Comparison of ENCODE assay signal across 9 mouse cellular contexts in genomic region chr6:70768769-70769168, GRCm38 (mm10). TPM values are rescaled to one million over a fixed set of nuclear protein-coding genes. Genes with fewer than 3 reads are reported as not detected.
DNase-seq lines count a peak whose midpoint lies in the region; ATAC-seq lines count a peak whose summit lies in the region.
"Had no signal": no experiment of that assay in that cellular context is flagged by ENCODE, and none has a peak within 500 bp of the region (broad histone marks: within the 10 kb centered on the region; RNA-seq: fewer than 3 reads in every experiment).

No protein-coding gene starts in this region.

- no peak overlapping the region for H3K4me2 ChIP-seq in liver, embryonic 13.5 days
- H3K4me2 ChIP-seq in neural tube, embryonic 11.5 days (ENCODE audit: low read depth) = no peak overlapping the region
- H3K4me2 ChIP-seq in stomach, embryonic 15.5 days = no peak overlapping the region
- H3K4me2 ChIP-seq: embryonic facial prominence, embryonic 13.5 days had no signal

- H3K9ac ChIP-seq in liver, embryonic 13.5 days = no peak overlapping the region
- no peak overlapping the region for H3K9ac ChIP-seq in neural tube, embryonic 11.5 days (ENCODE audit: low read length)
- no peak overlapping the region for H3K9ac ChIP-seq in stomach, embryonic 15.5 days
- H3K9ac ChIP-seq: embryonic facial prominence, embryonic 13.5 days had no signal

- H3K4me1 ChIP-seq in liver, embryonic 13.5 days (replicated peaks) = 0 out of 2 replicates have a peak, but pooled peaks cover under 1% of the 10 kb centered on the region
- no peaks in the 10 kb centered on the region for H3K4me1 ChIP-seq in neural tube, embryonic 11.5 days (ENCODE audit: control insufficient read depth, insufficient read depth, low read length)
- no peaks in the 10 kb centered on the region for H3K4me1 ChIP-seq in stomach, embryonic 15.5 days
- H3K4me1 ChIP-seq: embryonic facial prominence, embryonic 13.5 days had no signal

- no peaks in the 10 kb centered on the region for H3K9me3 ChIP-seq in liver, embryonic 13.5 days (replicated peaks)
- no peaks in the 10 kb centered on the region for H3K9me3 ChIP-seq in neural tube, embryonic 11.5 days (ENCODE audit: control insufficient read depth, low read length)
- H3K9me3 ChIP-seq in stomach, embryonic 15.5 days = no peaks in the 10 kb centered on the region
- H3K9me3 ChIP-seq: embryonic facial prominence, embryonic 13.5 days had no signal

- 39% methylated on average over 6 of the region's 6 CpGs for WGBS in liver, embryonic 13.5 days (ENCODE audit: insufficient replicate concordance)
- 36% methylated on average over 6 of the region's 6 CpGs for WGBS in neural tube, embryonic 11.5 days
- WGBS in stomach, embryonic 15.5 days = 27% methylated on average over 6 of the region's 6 CpGs

- ATAC-seq in liver, embryonic 13.5 days (ENCODE audit: low read depth) = peak; percentile 67
- ATAC-seq in neural tube, embryonic 11.5 days (ENCODE audit: insufficient read depth, low FRiP score, low TSS enrichment) = peak; percentile 73; the same call in 1 of the 2 replicates
- ATAC-seq in stomach, embryonic 15.5 days (ENCODE audit: insufficient read depth, low FRiP score, low read depth) = peak; percentile 59; the same call in 1 of the 2 replicates

- no peak overlapping the region for H3K4me3 ChIP-seq in liver, embryonic 13.5 days (replicated peaks)
- H3K4me3 ChIP-seq in neural tube, embryonic 11.5 days (ENCODE audit: low read depth, low read length) = no peak overlapping the region
- H3K4me3 ChIP-seq in stomach, embryonic 15.5 days (replicated peaks) = no peak overlapping the region
- H3K4me3 ChIP-seq: embryonic facial prominence, embryonic 13.5 days had no signal

- no peak overlapping the region for H3K27ac ChIP-seq in liver, embryonic 13.5 days
- no peak overlapping the region for H3K27ac ChIP-seq in neural tube, embryonic 11.5 days (ENCODE audit: low read depth, low read length)
- H3K27ac ChIP-seq in stomach, embryonic 15.5 days = no peak overlapping the region
- H3K27ac ChIP-seq: embryonic facial prominence, embryonic 13.5 days had no signal

- H3K36me3 ChIP-seq in liver, embryonic 13.5 days = peaks cover 87% of the 10 kb centered on the region
- no peaks in the 10 kb centered on the region; the same call in none of the 2 replicates for H3K36me3 ChIP-seq in neural tube, embryonic 11.5 days (ENCODE audit: control insufficient read depth, insufficient read depth, low read length)
- peaks cover 12% of the 10 kb centered on the region; the same call in 1 of the 2 replicates for H3K36me3 ChIP-seq in stomach, embryonic 15.5 days

- no peaks in the 10 kb centered on the region for H3K27me3 ChIP-seq in liver, embryonic 13.5 days
- H3K27me3 ChIP-seq in neural tube, embryonic 11.5 days (ENCODE audit: control insufficient read depth, insufficient read depth, low read length) = no peaks in the 10 kb centered on the region
- no peaks in the 10 kb centered on the region for H3K27me3 ChIP-seq in stomach, embryonic 15.5 days (replicated peaks)
- H3K27me3 ChIP-seq: embryonic facial prominence, embryonic 13.5 days had no signal

- DNase-seq in A20 (ENCODE audit: low read depth, low spot score) = peak; percentile 80
- peak; percentile 83 for DNase-seq in adrenal gland, postnatal 10 days
- DNase-seq in embryo, embryonic 9.5 days (ENCODE audit: extremely low spot score) = peak; percentile 73
- DNase-seq in heart, adult 9 months (ENCODE audit: low spot score in 2 of 2) = peak; percentile 33 to 54
- peak; percentile 86 for DNase-seq in kidney, postnatal 10 days
- peak; percentile 63 for DNase-seq in liver, embryonic 13.5 days
- DNase-seq in neural tube, embryonic 11.5 days (ENCODE audit: low spot score) = peak; percentile 80

RNA-seq across cellular contexts. Expression of gene Rpia, which starts 23.3 kb away (rescaled TPM):
- total RNA-seq in adrenal gland, postnatal 10 days (2021) = 10 to 100 TPM; 20.2 to 24.9 TPM
- 3.7 and 4.5 TPM in 2 replicates for polyA plus RNA-seq in liver, embryonic 13.5 days (2015; fragmentation: Nextera tagmentation; extraction: Ambion mirVana)
- polyA plus RNA-seq in neural tube, embryonic 11.5 days (2014; fragmentation: Nextera tagmentation; extraction: Ambion mirVana) = 1.8 and 1.9 TPM in 2 replicates
- polyA plus RNA-seq in stomach, embryonic 15.5 days (2015; fragmentation: Nextera tagmentation; extraction: Ambion mirVana) = 4.0 and 4.7 TPM in 2 replicates
